Mouse (Mus musculus): ENCODE measurements at regions not wholly inside any gene's neighbourhood (a gene's known extent, or its start where the extent isn't known, plus 50 kb on each side); places are given as distances from the start of the nearest gene placed in this dataset.

- TF ChIP-seq CTCF (IDR thresholded peaks at IDR 0.05; ENCODE audit: low read depth) (no peak), EP300 (IDR thresholded peaks at IDR 0.05; ENCODE audit: low read depth) (no peak)
Observed at GRCm38 (mm10) chr5:120368797-120369196, 62.7 kb upstream of the Lhx5 start.
